Comparison of ENCODE assay signal across 8 mouse cellular contexts in genomic region chr12:112618981-112619685, GRCm38 (mm10). TPM values are rescaled to one million over a fixed set of nuclear protein-coding genes. Genes with fewer than 3 reads are reported as not detected.
DNase-seq lines count a peak whose midpoint lies in the region; ATAC-seq and TF ChIP-seq lines count a peak whose summit lies in the region.

No protein-coding gene starts in this region.

- H3K27ac ChIP-seq in embryonic facial prominence, embryonic 12.5 days: no peak overlapping the region
- H3K27ac ChIP-seq in midbrain, postnatal 0 days (ENCODE audit: low read depth, low read length): no peak overlapping the region

- intact Hi-C loops in heart, postnatal 10 days (cut with DNase I): loop anchor here (5.0 kb wide), 1 partner anchor 127 kb away; no protein-coding TSS in a partner anchor

- H3K36me3 ChIP-seq in embryonic facial prominence, embryonic 12.5 days: no peaks in the 10 kb centered on the region
- H3K36me3 ChIP-seq in midbrain, postnatal 0 days (ENCODE audit: insufficient read depth, low read length): no peaks in the 10 kb centered on the region

- TF ChIP-seq CTCF in midbrain, postnatal 0 days (IDR thresholded peaks at IDR 0.05): no peak

- 22% methylated on average over 13 of the region's 13 CpGs for WGBS in embryonic facial prominence, embryonic 12.5 days
- 25% methylated on average over 13 of the region's 13 CpGs for WGBS in midbrain, postnatal 0 days

- peak; percentile 35 for DNase-seq in embryo, embryonic 10 days (ENCODE audit: low spot score)
- DNase-seq in embryo, embryonic 9.5 days (ENCODE audit: extremely low spot score): no peak
- DNase-seq in heart, postnatal 10 days: peak; percentile 71 to 82
- DNase-seq in kidney, postnatal 25 days: peak; percentile 41 to 85
- DNase-seq in midbrain, postnatal 0 days (ENCODE audit: low spot score): no peak
- DNase-seq in ovary, postnatal 36 days (ENCODE audit: low spot score): no peak
- no peak for DNase-seq in yolk sac, embryonic 10.5 days (ENCODE audit: low spot score)

- H3K9me3 ChIP-seq in embryonic facial prominence, embryonic 12.5 days: no peaks in the 10 kb centered on the region
- H3K9me3 ChIP-seq in midbrain, postnatal 0 days (ENCODE audit: low read length): no peaks in the 10 kb centered on the region

- H3K27me3 ChIP-seq in embryonic facial prominence, embryonic 12.5 days: peaks cover 47% of the 10 kb centered on the region
- H3K27me3 ChIP-seq in midbrain, postnatal 0 days (ENCODE audit: insufficient read depth, low read length): peaks cover 14% of the 10 kb centered on the region

- no peak for ATAC-seq in embryonic facial prominence, embryonic 12.5 days (ENCODE audit: insufficient number of reproducible peaks, insufficient read depth, low FRiP score, low TSS enrichment)
- ATAC-seq in midbrain, postnatal 0 days (ENCODE audit: low FRiP score): no peak

- peaks cover 21% of the 10 kb centered on the region for H3K4me1 ChIP-seq in embryonic facial prominence, embryonic 12.5 days
- H3K4me1 ChIP-seq in midbrain, postnatal 0 days (ENCODE audit: insufficient read depth, low read length): no peaks in the 10 kb centered on the region

- peak overlapping the region; percentile 97 for H3K4me2 ChIP-seq in embryonic facial prominence, embryonic 12.5 days (replicated peaks)
- peak overlapping the region; percentile 91 for H3K4me2 ChIP-seq in midbrain, postnatal 0 days (ENCODE audit: low read depth, low read length, poor library complexity, severe bottlenecking)

- H3K9ac ChIP-seq in embryonic facial prominence, embryonic 12.5 days: peak overlapping the region; percentile 72; the same call in 1 of the 2 replicates
- peak overlapping the region; percentile 67; the same call in 1 of the 2 replicates for H3K9ac ChIP-seq in midbrain, postnatal 0 days (replicated peaks; ENCODE audit: low read length, poor library complexity, severe bottlenecking)

- H3K4me3 ChIP-seq in embryonic facial prominence, embryonic 12.5 days: peak overlapping the region; percentile 51
- H3K4me3 ChIP-seq in midbrain, postnatal 0 days (ENCODE audit: low read depth, low read length): peak overlapping the region; percentile 50

RNA-seq across cellular contexts. Expression of gene Adssl1, which starts 0.7 kb away (rescaled TPM):
- 5.0 and 6.6 TPM in 2 replicates for polyA plus RNA-seq in embryonic facial prominence, embryonic 12.5 days (2016; fragmentation: Nextera tagmentation; extraction: Ambion mirVana)
- 100 to 1,000 TPM; 129 to 136 TPM for total RNA-seq in heart, postnatal 10 days (2021)
- 2.0 and 4.1 TPM in 2 replicates for total RNA-seq in midbrain, postnatal 0 days (2014; rRNA removed)
- 8.2 and 9.4 TPM in 2 replicates for polyA plus RNA-seq in midbrain, postnatal 0 days (2015; fragmentation: Nextera tagmentation; extraction: Ambion mirVana)

RNA-seq across cellular contexts. Expression of gene Siva1, which starts 25.3 kb away (rescaled TPM):
- 205 and 218 TPM in 2 replicates for polyA plus RNA-seq in embryonic facial prominence, embryonic 12.5 days (2016; fragmentation: Nextera tagmentation; extraction: Ambion mirVana)
- 10 to 100 TPM; 26.4 to 31.4 TPM for total RNA-seq in heart, postnatal 10 days (2021)
- 24.0 and 25.4 TPM in 2 replicates for total RNA-seq in midbrain, postnatal 0 days (2014; rRNA removed)
- polyA plus RNA-seq in midbrain, postnatal 0 days (2015; fragmentation: Nextera tagmentation; extraction: Ambion mirVana): 43.4 and 45.5 TPM in 2 replicates

RNA-seq across cellular contexts. Expression of gene Inf2, which starts 30.5 kb away (rescaled TPM):
- polyA plus RNA-seq in embryonic facial prominence, embryonic 12.5 days (2016; fragmentation: Nextera tagmentation; extraction: Ambion mirVana): 2.9 and 3.1 TPM in 2 replicates
- 10 to 100 TPM; 18.4 to 23.3 TPM for total RNA-seq in heart, postnatal 10 days (2021)
- 3.6 and 3.7 TPM in 2 replicates for total RNA-seq in midbrain, postnatal 0 days (2014; rRNA removed)
- polyA plus RNA-seq in midbrain, postnatal 0 days (2015; fragmentation: Nextera tagmentation; extraction: Ambion mirVana): 1.3 TPM in 2 replicates

RNA-seq across cellular contexts. Expression of gene Akt1, which starts 55.6 kb away (rescaled TPM):
- polyA plus RNA-seq in embryonic facial prominence, embryonic 12.5 days (2016; fragmentation: Nextera tagmentation; extraction: Ambion mirVana): 98.8 and 153 TPM in 2 replicates
- 100 to 1,000 TPM; 346 to 355 TPM for total RNA-seq in heart, postnatal 10 days (2021)
- total RNA-seq in midbrain, postnatal 0 days (2014; rRNA removed): 201 and 208 TPM in 2 replicates
- polyA plus RNA-seq in midbrain, postnatal 0 days (2015; fragmentation: Nextera tagmentation; extraction: Ambion mirVana): 93.1 and 93.3 TPM in 2 replicates

RNA-seq across cellular contexts. Expression of gene Zbtb42, which starts 59.5 kb away (rescaled TPM):
- 2.1 and 2.5 TPM in 2 replicates for polyA plus RNA-seq in embryonic facial prominence, embryonic 12.5 days (2016; fragmentation: Nextera tagmentation; extraction: Ambion mirVana)
- total RNA-seq in heart, postnatal 10 days (2021): 1 to 10 TPM; 7.7 to 8.5 TPM
- 0.94 and 1.5 TPM in 2 replicates for total RNA-seq in midbrain, postnatal 0 days (2014; rRNA removed)
- polyA plus RNA-seq in midbrain, postnatal 0 days (2015; fragmentation: Nextera tagmentation; extraction: Ambion mirVana): 1.2 and 1.8 TPM in 2 replicates

Comparison
In these comparisons a context has a peak if more than half of its experiments do, and no peak if none do; other contexts are left out.
1. DNase-seq: peak in embryo, embryonic 10 days (single experiment), heart, postnatal 10 days (2 of 2) and kidney, postnatal 25 days (2 of 2); none in embryo, embryonic 9.5 days (single experiment), midbrain, postnatal 0 days (single experiment), ovary, postnatal 36 days (single experiment) and yolk sac, embryonic 10.5 days (single experiment).
2. RNA of gene Adssl1, which starts 0.7 kb away (total RNA-seq): 129 to 136 TPM in heart, postnatal 10 days; 2.0 to 4.1 TPM in midbrain, postnatal 0 days; every median in the first group is over 10 times any median in the second.